Mouse (Mus musculus) kidney, embryonic 15.5 days (tissue): ENCODE results near the gene Tnfrsf25. TPM values are rescaled to one million over a fixed set of nuclear protein-coding genes. Genes with fewer than 3 reads are reported as not detected.

Experiments used
- polyA plus RNA-seq: library from polyadenylated mRNA; unstranded; fragments of >200 nt; fragmentation: Nextera tagmentation; extraction: Ambion mirVana; gene quantifications from 2 replicates; pipeline ENCODE4 v1.2.1, GENCODE M21; 2015

Tnfrsf25 gene
- polyA plus RNA-seq, 1 experiment from 2014 or later = 2.4 TPM

Other genes with a start within 250 kb of the Tnfrsf25 start
- 77.6 and 78.3 TPM in 2 replicates for gene Dnajc11, start 182.2 kb upstream of the Tnfrsf25 start, polyA plus RNA-seq
- 39.2 and 44.8 TPM in 2 replicates for gene Thap3, start 126.9 kb upstream of the Tnfrsf25 start, polyA plus RNA-seq
- gene Phf13, start 119.7 kb upstream of the Tnfrsf25 start, polyA plus RNA-seq = 31.2 and 32.1 TPM in 2 replicates
- 11.7 and 12.5 TPM in 2 replicates for gene Klhl21, start 107.1 kb upstream of the Tnfrsf25 start, polyA plus RNA-seq
- 17.7 and 23.8 TPM in 2 replicates for gene Zbtb48, start 88.3 kb upstream of the Tnfrsf25 start, polyA plus RNA-seq
- gene Tas1r1, start 77.4 kb upstream of the Tnfrsf25 start, polyA plus RNA-seq = 0.45 and 0.86 TPM in 2 replicates
- 33.5 and 36.8 TPM in 2 replicates for gene Nol9, start 76.6 kb upstream of the Tnfrsf25 start, polyA plus RNA-seq
- 19.8 and 20.9 TPM in 2 replicates for gene Plekhg5, start 43.4 kb upstream of the Tnfrsf25 start, polyA plus RNA-seq
- gene Espn, start 36.4 kb downstream of the Tnfrsf25 start, polyA plus RNA-seq = 25.5 and 28.1 TPM in 2 replicates
- 0.08 and 0.17 TPM in 2 replicates for gene Hes2, start 42.9 kb downstream of the Tnfrsf25 start, polyA plus RNA-seq
- 65.6 and 71.7 TPM in 2 replicates for gene Acot7, start 62.2 kb downstream of the Tnfrsf25 start, polyA plus RNA-seq
- 6.2 and 7.8 TPM in 2 replicates for gene Gpr153, start 158.3 kb downstream of the Tnfrsf25 start, polyA plus RNA-seq
- not detected in 2 replicates for gene Hes3, start 175.7 kb downstream of the Tnfrsf25 start, polyA plus RNA-seq
- gene Icmt, start 181.3 kb downstream of the Tnfrsf25 start, polyA plus RNA-seq = 22.3 and 28.7 TPM in 2 replicates
- 1.5 and 2.1 TPM in 2 replicates for gene Rnf207, start 203.1 kb downstream of the Tnfrsf25 start, polyA plus RNA-seq
- gene Rpl22, start 209.8 kb downstream of the Tnfrsf25 start, polyA plus RNA-seq = 387 and 455 TPM in 2 replicates
- 0.13 and 0.32 TPM in 2 replicates for gene Chd5, start 222.7 kb downstream of the Tnfrsf25 start, polyA plus RNA-seq